Mouse (Mus musculus) left cerebral cortex, adult 8-10 months (tissue): Measurements from ENCODE around the gene Nup214. TPM values are rescaled to one million over a fixed set of nuclear protein-coding genes. Genes with fewer than 3 reads are reported as not detected.
"Not testable (repeated sequence)": the region's sequence is repeated elsewhere in the genome, so short reads cannot be mapped to it uniquely, and the experiment has no call there.

Experiments
- DNase-seq, 2 experiments: peaks; one replicate each; pipeline ENCODE4 v3.0.0; 2022; ENCODE audit warnings: low spot score in 2 of 2
- total RNA-seq, 4 experiments: library from RNA; stranded (reverse); gene quantifications; 2 replicates each; pipeline ENCODE4 v1.2.4; 2022

Nup214 gene
- total RNA-seq, 4 experiments from 2014 or later: 50.5 to 74.7 (median 65.5) TPM

DNA sequence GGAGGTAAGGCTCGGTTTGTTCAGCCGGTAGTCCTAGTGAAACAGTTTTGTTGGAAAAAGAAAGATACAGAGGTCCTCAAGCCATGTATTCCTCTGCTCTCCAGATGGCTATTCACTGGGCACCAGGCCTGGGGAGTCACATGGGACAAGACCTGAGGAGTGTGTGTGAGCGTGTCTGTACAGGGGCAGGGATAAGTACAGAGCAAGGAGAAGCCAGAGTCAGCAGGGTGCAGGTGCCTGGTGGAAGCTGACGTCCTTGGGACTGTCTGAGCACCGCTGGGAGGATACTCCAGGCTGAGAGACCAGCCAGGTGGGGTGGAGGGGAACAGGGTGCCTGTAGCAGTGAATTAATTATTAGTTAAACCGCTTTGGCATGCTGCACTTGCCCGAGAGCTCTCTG, 10.7 kb upstream of the Nup214 start:
- DNase-seq: no peak

DNA sequence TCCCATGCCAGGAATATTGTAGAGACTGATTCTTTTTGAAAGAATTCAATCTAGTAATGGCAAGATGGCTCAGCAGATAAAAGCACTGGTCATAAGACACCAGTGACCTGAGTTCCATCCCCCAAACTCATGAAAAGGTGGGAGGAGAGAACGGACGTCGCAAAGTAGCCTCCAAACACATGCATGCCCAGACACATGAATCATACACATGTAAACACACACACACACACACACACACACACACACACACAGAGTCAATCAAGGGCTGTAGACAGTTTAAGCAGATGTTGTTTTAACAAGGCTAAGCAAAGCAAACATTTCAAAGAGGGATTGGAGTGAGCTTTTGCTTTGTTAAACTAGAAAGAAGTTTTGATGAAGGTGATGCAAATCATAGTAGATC, 10.0 kb upstream of the Nup214 start:
- DNase-seq: no peak

DNA sequence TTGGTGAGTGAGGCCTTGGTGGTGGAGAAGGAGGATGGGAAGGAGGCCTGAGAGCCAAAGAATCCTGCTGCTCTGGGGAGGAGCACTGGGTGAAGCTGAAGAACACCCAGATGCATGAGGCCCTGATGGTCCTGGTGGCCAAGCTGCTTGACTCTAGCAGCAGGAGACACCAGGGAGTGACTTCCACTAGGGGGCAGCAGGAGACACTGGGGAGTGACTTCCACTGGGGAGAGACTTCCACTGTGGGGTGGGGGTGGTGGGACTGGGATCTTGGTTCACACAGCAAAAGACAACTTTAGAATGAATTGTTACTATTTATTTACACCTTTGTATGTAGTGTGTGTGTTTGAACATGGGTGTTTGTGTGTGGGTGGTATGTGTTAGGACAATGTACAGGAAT, 9.1 kb upstream of the Nup214 start:
- DNase-seq: no peak

DNA sequence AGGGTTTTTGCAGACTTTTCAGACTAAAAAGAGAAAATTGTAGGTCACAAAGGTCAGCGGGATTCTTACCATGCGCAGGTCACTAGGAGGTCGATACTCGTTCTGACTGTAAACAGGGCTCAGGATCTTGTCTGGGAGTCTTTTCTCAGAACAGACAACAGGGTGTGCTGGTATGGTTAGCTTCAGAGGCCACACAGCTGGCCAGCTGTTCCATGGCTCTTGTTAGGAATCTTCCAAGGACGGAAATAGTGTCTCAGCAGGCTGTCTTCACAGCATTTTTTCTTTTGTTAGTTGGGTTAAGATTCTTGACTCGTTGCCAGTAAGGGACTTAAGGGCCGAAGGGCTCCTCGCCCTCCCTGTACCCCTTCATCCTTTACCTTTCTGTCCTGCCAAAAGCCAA, 7.4 kb upstream of the Nup214 start:
- DNase-seq: no peak

DNA sequence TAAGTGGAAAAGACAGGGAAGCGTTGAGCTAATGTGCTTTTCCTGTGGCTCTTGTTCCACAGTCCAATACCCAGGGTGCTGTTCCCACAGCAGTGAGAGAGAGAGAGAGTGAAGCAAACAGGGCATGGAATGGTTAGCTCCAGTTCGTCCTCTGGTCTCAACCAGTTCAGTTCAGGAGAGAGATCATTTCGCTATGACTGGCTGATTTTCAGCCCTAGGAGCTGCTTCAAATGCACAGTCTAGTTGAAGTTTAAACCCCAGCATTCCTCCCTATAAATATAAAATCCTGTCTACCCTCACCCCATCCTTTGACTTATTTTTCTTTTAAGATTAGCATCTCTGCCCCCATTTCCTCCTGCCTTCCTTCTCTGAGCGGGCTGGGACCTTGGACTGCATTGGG, 1.6 kb upstream of the Nup214 start:
- DNase-seq: no peak

DNA sequence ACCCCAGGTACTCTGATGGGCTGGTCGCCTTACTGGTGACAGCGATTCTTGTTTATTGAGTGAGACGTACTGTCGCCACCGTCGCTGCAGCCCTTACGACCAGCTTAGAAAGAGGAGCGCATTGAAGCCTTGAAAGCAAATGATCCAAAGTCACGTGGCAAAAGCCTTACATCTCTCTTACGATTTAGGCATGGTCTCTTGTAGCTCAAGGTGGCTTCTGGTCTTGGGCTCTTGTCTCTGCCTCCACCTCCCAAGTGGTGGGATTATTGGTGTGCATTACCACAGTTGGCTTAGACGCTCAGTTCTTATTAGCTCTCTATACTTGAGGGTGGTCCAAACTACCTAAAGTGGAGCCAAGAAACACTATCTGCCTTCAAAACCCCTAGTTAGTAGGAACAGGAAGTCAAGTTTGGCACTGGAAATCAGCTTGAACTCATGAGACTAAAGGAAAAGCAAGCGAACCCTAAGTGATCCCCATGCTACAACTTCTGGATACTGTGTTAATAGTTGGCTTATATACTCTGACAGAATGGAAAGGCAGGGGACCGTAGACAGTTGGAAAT, 654 bp downstream of the Nup214 start:
- no peak for DNase-seq

DNA sequence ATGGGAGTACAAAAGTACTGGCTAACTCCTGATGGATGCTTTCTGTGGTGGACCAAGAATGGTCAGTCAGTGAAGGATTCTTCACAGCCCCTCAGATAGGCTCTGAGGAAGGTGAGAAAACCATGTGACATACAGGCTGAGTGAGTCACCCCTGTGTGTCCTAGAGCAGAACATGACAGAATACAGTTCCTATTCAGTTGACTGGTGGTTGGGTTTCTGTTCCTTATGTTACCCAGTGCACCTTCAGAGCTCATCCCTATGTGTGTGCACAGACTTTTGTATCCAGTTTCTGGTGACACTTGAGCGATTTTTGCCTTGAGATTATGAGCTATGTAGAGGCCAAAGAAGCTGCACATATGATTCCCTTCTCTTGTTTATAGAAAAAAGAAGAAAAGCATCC, 13.5 kb downstream of the Nup214 start:
- DNase-seq: no peak

DNA sequence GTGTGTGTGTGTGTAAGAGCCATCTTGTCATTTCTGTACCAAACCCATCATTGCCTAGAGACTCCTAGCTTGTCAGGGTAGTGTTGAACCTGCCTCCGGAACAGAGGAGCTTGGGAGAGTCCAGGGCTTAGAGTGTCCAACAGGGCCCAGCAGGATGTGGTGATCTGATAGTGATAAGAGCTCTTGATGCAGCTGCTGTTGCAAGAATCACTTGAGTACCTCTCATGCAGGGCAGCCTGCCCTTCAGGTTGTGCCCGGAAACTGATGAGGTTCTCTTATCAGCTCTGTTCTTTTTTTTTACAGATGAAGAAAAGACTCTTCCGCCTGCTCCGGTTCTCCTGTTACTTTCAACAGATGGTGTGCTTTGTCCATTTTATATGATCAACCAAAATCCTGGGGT, 16.7 kb downstream of the Nup214 start:
- no peak for DNase-seq

DNA sequence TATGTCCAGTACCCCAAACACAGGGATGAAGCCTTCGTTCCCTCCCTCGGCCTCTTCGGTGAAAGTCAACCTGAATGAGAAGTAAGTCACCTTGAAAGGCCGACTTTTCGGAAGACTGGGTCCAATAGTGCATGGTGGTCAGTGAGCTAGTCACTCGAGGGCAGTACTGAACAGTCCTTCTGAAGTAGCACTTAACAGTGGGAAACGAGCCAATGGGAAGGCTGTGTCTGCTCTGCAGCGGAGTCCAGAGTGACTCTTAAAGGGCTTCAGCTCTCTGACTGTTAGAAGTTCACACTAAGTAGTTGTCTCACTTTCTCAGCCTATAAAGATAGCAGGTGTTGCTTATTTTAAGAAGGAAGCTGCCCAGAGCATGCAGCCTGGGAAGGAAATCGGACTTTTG, 20.7 kb downstream of the Nup214 start:
- no peak for DNase-seq

DNA sequence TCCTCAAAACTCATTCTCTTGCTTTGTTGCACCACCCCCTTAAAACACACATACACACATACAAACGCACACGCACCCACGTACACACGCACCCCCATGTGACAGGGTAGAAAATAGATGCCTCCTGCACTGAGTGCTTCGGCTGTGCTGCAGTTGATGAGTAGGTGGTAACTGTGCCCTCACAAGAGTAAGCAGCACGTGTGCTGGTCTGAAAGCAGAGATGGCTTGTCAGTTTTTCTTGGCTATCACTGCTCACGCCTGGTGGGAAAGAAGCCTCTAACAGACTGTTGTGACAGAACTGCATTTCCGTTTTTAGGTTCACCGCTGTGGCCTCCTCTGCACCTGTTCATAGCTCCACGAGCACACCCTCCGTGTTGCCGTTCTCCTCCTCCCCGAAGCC, 21.8 kb downstream of the Nup214 start:
- DNase-seq: peak; percentile 20 to 89

DNA sequence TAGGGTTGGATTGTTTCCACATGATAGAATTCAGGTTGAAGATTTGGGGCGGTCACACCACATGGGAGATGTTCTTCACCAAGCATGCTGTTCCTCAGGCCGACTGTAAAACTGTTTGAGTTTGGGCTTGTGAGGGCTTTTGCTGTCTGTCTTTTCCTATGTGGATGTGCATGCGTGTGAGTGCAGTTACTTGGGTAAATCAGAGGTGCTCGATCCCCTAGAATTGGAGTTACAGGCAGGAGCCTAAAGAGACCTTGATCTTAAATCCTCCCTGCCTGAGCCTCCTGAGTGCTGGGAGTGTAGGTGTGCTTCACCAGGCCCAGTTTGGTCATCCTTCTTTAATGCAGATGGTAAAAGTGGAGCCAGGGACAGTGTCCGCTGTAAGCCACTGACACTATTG, 23.3 kb downstream of the Nup214 start:
- no peak for DNase-seq

DNA sequence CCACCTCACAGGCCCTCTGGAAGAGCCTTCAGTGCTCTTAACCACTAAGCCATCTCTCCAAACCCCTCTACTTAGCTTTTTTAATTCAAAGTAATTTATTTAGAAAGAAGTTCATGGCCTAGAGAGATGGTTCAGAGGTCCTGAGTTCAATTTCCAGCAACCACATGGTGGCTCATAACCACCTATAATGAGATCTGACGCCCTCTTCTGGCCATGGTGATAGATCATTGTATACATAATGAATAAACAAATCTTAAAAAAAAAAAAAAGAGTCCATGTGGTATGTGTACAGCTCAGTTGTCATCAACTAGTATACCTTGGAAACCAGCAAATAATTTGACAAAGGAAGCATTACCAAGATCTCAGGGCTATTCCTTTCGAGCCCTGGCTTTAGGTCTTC, 24.2 kb downstream of the Nup214 start:
- no peak for DNase-seq

DNA sequence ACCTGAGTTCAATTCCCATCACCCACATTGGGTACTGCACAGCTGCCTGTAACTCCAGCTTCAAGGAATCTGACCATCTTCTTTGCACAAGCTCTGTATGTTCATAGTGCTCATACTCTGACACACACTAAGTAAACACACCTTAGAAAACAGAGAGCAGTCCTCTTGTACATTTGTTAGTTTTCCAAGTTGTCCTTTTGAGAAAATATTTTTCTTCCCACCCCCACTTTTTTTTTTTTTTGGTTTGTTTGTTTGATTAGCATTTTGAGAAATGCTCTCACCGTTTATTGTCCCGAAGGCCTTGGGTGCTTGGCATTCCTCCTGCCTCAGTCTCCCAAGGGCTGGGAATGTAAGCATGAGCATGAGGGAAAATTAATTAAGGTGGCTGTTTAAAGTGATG, 34.1 kb downstream of the Nup214 start:
- no peak for DNase-seq

DNA sequence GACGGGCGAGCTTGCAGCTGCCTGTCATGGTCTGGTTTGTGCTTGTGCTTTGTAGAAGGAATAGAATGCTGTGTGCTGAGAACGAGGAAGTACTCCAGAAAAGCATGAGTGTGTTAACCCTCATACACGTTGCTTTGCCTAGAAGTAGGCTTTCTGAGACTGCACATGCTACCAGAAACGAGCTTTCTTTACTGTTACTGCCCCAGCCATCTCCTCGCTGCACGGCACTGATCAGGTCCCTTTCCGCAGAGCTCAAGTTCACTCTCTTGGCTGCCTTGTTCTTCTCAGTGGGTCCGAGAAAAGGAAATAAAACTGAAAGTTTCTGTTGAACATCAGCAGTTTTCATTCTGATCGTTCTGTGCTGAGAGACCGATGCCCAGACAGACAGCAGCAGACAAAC, 34.5 kb downstream of the Nup214 start:
- DNase-seq: no peak

DNA sequence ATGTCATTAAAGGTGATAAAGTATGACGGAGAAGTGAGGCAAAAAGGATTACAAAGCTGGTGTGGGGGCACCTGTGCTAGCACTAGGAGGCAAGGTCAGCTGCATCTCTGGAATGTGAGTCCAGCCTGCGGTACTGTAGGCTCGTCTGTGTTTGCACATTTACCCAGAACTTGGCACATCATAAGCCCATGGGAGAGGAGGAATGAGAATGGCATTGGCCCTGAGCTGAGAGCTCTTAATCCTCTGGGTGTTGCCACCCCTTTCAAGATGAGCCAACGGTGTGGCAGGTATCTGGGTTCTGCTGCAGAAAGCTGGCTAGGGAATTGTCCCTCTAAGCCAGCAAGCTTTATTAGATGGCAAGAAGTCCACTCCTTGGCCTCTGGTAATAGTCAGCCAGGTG, 45.5 kb downstream of the Nup214 start:
- no peak for DNase-seq

DNA sequence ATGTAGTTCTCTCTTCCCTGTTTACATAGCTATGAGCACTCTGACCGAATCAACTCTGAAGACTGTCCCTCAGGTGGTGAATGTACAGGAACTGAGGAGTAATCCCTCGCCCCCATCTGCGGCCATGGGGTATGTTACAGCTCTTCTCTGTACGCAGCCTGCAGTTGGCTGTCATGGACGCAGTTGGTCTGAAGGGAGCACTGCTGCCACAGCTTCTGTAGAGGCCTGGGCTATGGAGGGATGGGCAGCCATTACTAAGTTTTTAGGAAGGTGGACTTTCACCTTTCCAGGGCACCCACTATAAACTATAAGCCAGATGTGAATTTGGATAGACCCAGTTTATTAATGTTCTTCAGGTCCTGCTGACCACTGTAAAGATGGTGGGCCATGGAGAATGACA, 46.0 kb downstream of the Nup214 start:
- DNase-seq: no peak

DNA sequence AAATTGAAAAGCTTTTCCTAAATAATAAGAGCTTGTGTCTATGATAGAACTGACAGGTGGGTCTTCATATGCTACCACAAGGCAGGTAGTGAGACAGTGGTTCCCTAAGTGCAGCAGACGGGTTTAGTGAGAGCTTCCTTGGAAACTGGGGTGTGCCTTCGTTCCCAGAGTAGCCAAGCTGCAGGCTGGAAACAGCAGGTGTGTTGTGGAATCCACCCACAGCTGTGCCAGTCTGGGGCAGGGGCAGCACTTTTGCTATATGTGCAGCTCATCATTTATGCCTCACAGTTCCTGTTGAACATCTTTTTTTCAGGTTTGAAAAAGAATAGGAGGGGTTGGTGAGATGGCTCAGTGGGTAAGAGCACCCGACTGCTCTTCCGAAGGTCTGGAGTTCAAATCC, 50.1 kb downstream of the Nup214 start:
- DNase-seq: no peak

DNA sequence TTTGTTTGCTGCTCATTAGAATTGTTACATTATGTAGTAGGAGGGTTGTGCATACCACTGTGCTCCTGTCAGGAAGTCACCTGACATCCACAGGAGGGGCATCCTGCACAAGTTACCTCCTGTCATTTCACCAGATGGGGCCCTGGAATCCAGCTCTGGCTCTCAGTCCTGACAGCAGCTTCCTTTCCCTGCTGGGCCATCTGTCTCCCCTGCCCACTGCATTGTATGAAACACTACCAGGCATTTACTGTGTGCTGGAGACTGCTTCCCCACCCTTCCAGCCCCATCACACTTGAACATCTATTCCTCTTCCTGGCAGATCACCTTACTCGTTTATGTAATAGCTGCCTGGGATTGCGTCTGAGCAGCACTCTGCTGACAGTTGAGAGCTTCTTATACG, 55.4 kb downstream of the Nup214 start:
- DNase-seq: peak in 1 of 2 experiments; percentile 73

DNA sequence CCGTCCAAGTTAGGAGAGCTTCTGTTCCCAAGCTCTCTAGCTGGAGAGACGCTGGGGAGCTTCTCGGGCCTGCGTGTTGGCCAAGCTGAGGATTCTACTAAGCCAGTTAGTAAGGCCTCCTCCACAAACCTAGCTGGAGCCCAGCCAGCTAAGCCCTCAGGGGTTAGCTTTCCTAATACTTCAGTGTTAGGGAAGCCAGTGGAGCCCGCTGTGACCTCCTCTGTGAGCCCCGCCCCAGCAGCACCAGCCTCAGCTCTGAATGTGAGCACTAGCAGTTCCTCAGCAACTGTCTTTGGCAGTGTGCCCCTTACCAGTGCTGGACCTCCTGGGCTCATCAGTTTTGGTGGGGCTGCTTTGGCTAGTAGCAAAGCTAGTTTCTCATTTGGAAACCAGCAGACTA, 59.2 kb downstream of the Nup214 start:
- DNase-seq: no peak

DNA sequence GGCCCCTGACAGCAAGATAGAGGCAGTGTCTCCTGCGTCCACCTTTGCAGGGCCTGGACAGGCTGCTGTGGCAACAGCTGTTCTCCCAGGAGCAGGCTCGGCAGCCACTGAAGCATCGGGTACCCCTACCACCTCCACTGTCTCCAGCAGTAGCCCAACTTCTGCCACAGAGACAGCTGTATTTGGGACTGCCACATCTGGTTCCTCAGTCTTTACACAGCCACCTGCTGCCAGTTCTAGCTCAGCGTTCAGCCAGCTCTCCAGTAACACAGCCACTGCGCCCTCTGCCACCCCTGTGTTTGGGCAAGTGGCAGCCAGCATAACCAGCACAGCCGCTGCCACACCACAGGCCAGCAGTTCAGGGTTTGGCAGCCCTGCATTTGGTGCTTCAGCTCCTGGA, 60.0 kb downstream of the Nup214 start:
- no peak for DNase-seq

DNA sequence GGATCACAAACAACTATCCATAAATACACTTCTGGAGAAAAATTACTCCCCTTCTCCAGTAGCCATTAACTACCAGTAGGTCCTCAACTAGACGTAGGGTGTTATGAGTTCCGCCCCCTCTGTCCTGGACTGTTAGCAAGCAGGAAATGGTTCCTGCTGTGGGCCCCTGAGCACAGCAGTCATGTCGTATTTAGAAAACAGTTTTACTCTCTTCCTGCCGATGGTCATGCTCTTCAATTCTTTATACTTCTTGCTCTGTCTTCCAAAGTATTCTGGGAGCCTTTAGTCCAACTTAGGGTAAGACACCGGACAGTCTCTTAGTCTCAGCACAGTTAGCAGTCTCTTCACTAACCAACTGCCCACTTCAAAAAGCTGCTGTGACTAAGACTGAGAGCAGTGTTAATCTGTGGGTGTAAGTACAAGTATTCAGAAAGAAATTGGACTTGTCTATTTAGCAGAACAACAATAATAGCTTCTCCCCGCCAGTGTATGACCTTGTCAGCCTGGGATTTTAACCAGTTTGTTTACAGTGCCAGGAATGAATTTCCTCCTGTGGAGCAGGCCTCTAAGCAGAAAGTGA, 63.1 kb downstream of the Nup214 start:
- no peak for DNase-seq

DNA sequence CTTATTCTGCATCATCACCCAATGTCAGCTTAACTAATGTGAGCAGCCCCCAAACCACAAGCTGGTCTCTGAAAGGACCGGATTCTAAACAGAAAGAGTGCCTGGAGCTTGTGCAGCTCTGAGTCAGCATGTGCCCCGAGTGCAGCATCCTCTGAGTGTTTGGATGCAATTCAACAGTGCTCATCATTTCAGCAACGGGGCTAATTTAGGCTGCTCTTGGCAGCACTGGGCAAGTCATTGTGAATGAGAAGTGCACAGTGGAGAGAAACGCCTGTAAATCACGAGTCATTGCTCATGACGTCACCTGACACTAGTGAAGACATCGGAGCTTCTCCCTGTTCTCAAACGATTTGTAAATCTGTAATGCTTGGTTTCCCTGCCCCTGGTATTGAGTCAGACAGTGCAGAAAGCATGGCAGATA, 64.4 kb downstream of the Nup214 start:
- DNase-seq: peak; percentile 45 to 73

DNA sequence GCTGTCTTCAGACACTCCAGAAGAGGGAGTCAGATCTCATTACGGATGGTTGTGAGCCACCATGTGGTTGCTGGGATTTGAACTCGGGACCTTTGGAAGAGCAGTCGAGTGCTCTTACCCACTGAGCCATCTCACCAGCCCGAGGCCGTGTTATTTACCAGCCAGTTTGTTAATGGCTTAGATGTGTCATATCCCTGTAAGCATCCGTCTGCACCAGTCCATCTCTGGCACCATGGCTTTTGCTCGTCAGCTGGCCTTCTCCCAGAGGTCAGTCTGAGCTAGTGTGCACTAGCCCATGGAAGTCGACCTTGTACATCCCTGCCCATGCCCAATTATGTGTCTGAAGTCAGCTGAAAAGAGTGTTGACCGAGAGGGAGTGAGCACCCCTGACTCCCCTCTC, 66.4 kb downstream of the Nup214 start:
- not testable (repeated sequence) for DNase-seq

DNA sequence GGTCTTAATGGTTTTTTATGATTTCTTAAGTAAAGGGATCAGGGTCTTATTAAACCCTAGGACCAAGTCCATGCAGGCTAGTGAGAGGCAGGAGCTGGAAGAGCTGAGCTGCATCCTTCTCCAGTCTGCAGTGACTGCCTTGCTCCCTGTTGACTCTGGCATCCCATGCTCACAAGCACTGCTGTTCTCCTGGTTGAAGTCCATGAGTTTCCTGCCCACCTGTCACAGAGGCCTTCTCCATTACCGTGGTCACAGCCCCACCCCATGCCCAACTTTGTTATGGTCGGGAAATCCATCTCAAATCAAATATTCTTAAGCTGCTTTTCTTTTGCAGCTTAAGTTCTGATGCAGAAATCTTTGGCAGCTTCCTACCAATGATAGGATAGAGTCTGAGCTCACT, 66.9 kb downstream of the Nup214 start:
- no peak for DNase-seq
